Mouse (Mus musculus) lung, embryonic 15.5 days (tissue): ENCODE data around the gene Gnmt. TPM values are rescaled to one million over a fixed set of nuclear protein-coding genes. Genes with fewer than 3 reads are reported as not detected.

Source experiments
- ATAC-seq: fragments of 200-750 bp; cut with Nextera tagmentation; 2 replicates; pipeline ENCODE4 v1.8.0; 2017; ENCODE audit warnings: moderate number of reproducible peaks, borderline replicate concordance; ENCODE audit not compliant: low FRiP score, low TSS enrichment; ENCODE audit errors: extremely low read depth
- H3K27ac ChIP-seq: fragments of 300-500 bp; sonication (generic); 2 replicates; pipeline ENCODE4 v1.5.1; 2015; ENCODE audit warnings: moderate library complexity, mild to moderate bottlenecking, inconsistent platforms
- H3K27me3 ChIP-seq: fragments of 300-500 bp; sonication (generic); 2 replicates; pipeline ENCODE4 v1.6.1; 2015; ENCODE audit warnings: inconsistent platforms
- H3K36me3 ChIP-seq: fragments of 300-500 bp; sonication (generic); 2 replicates; pipeline ENCODE4 v1.6.1; 2015; ENCODE audit warnings: inconsistent platforms
- H3K4me1 ChIP-seq: fragments of 300-500 bp; sonication (generic); 2 replicates; pipeline ENCODE4 v1.6.1; 2015; ENCODE audit warnings: inconsistent platforms
- H3K4me2 ChIP-seq: fragments of 300-500 bp; sonication (generic); 2 replicates; pipeline ENCODE4 v1.6.1; 2015; ENCODE audit warnings: inconsistent platforms, mild to moderate bottlenecking, moderate library complexity
- H3K4me3 ChIP-seq: fragments of 300-500 bp; sonication (generic); 2 replicates; pipeline ENCODE4 v1.5.1; 2015; ENCODE audit warnings: mild to moderate bottlenecking, inconsistent platforms
- H3K9ac ChIP-seq: fragments of 300-500 bp; sonication (generic); 2 replicates; pipeline ENCODE4 v1.6.1; 2015; ENCODE audit warnings: inconsistent platforms
- H3K9me3 ChIP-seq: fragments of 300-500 bp; sonication (generic); 2 replicates; pipeline ENCODE4 v1.6.1; 2016; ENCODE audit warnings: inconsistent platforms
- WGBS: fragments of 180-500 bp; shearing (Covaris S2); methylation state at CpG from one replicate; pipeline ENCODE4 v1.1.7; 2015; 5-methylcytosine and 5-hydroxymethylcytosine counted together
- polyA plus RNA-seq: library from polyadenylated mRNA; unstranded; fragments of >200 nt; fragmentation: Nextera tagmentation; extraction: Ambion mirVana; gene quantifications from 2 replicates; pipeline ENCODE4 v1.2.1, GENCODE M21; 2015

Gnmt gene
- polyA plus RNA-seq, 1 experiment from 2014 or later = 1.3 TPM

GRCm38 (mm10) chr17:46736160-46736559 is 7.2 kb upstream of the Gnmt start:
- Histone ChIP-seq H3K27me3 (no peaks in the 10 kb centered on the region), H3K9ac (no peak overlapping the region), H3K36me3 (peaks cover 9% of the 10 kb centered on the region; the same call in 1 of the 2 replicates), H3K27ac (no peak overlapping the region), H3K4me1 (no peaks in the 10 kb centered on the region), H3K9me3 (no peaks in the 10 kb centered on the region), H3K4me3 (no peak overlapping the region), H3K4me2 (no peak overlapping the region)
- no peak for ATAC-seq
- 60% methylated on average over 9 of the region's 10 CpGs for WGBS

- peaks cover 9% of the 10 kb centered on the region; the same call in 1 of the 2 replicates for H3K36me3 ChIP-seq
- no peak for ATAC-seq
- H3K27me3 ChIP-seq = no peaks in the 10 kb centered on the region
- no peak overlapping the region for H3K27ac ChIP-seq
- no peak overlapping the region for H3K9ac ChIP-seq
- no peak overlapping the region for H3K4me3 ChIP-seq
- no peak overlapping the region for H3K4me2 ChIP-seq
- no peaks in the 10 kb centered on the region for H3K9me3 ChIP-seq
- 85% methylated on average over 7 of the region's 7 CpGs for WGBS
- H3K4me1 ChIP-seq = no peaks in the 10 kb centered on the region
Observed at GRCm38 (mm10) chr17:46735287-46735686, 6.3 kb upstream of the Gnmt start.

- WGBS = 98% methylated on average over 3 of the region's 3 CpGs
- no peak overlapping the region for H3K4me3 ChIP-seq
- peaks cover 9% of the 10 kb centered on the region; the same call in 1 of the 2 replicates for H3K36me3 ChIP-seq
- no peak overlapping the region for H3K27ac ChIP-seq
- 0 out of 2 replicates have a peak, but pooled peaks cover under 1% of the 10 kb centered on the region for H3K4me1 ChIP-seq
- no peaks in the 10 kb centered on the region for H3K9me3 ChIP-seq
- peaks cover 7% of the 10 kb centered on the region for H3K27me3 ChIP-seq
- H3K4me2 ChIP-seq = no peak overlapping the region
- no peak for ATAC-seq
- H3K9ac ChIP-seq = no peak overlapping the region
Observed at GRCm38 (mm10) chr17:46734055-46734454, 5.1 kb upstream of the Gnmt start.

GRCm38 (mm10) chr17:46728496-46728895 is 472 bp downstream of the Gnmt start:
- 40% methylated on average over 11 of the region's 11 CpGs for WGBS
- peaks cover 7% of the 10 kb centered on the region; the same call in 1 of the 2 replicates for H3K4me1 ChIP-seq
- H3K9ac ChIP-seq = peak overlapping the region; percentile 2; the same call in 1 of the 2 replicates
- peak overlapping the region; percentile 56 for H3K4me2 ChIP-seq
- peaks cover 18% of the 10 kb centered on the region for H3K27me3 ChIP-seq
- ATAC-seq = no peak
- H3K9me3 ChIP-seq = no peaks in the 10 kb centered on the region
- H3K27ac ChIP-seq = no peak overlapping the region
- H3K36me3 ChIP-seq = peaks cover 14% of the 10 kb centered on the region; the same call in 1 of the 2 replicates
- H3K4me3 ChIP-seq = peak overlapping the region; percentile 24

- 29% methylated on average over 6 of the region's 6 CpGs for WGBS
- H3K4me1 ChIP-seq = peaks cover 7% of the 10 kb centered on the region; the same call in 1 of the 2 replicates
- H3K4me2 ChIP-seq = no peak overlapping the region
- peaks cover 19% of the 10 kb centered on the region; the same call in 1 of the 2 replicates for H3K36me3 ChIP-seq
- H3K9me3 ChIP-seq = no peaks in the 10 kb centered on the region
- ATAC-seq = no peak
- H3K27ac ChIP-seq = no peak overlapping the region
- no peak overlapping the region for H3K9ac ChIP-seq
- no peak overlapping the region for H3K4me3 ChIP-seq
- peaks cover 18% of the 10 kb centered on the region for H3K27me3 ChIP-seq
Observed at GRCm38 (mm10) chr17:46728021-46728420, 947 bp downstream of the Gnmt start.

GRCm38 (mm10) chr17:46727271-46727670 is 1.7 kb downstream of the Gnmt start:
- Histone ChIP-seq H3K36me3 (peaks cover 21% of the 10 kb centered on the region; the same call in 1 of the 2 replicates), H3K9me3 (no peaks in the 10 kb centered on the region), H3K4me1 (peaks cover 7% of the 10 kb centered on the region; the same call in 1 of the 2 replicates), H3K27ac (no peak overlapping the region), H3K4me2 (no peak overlapping the region), H3K9ac (no peak overlapping the region), H3K4me3 (no peak overlapping the region), H3K27me3 (peaks cover 18% of the 10 kb centered on the region)
- 86% methylated on average over 11 of the region's 11 CpGs for WGBS
- no peak for ATAC-seq

- H3K4me3 ChIP-seq = no peak overlapping the region
- H3K4me1 ChIP-seq = peaks cover 7% of the 10 kb centered on the region; the same call in 1 of the 2 replicates
- H3K9me3 ChIP-seq = no peaks in the 10 kb centered on the region
- H3K4me2 ChIP-seq = no peak overlapping the region
- H3K27me3 ChIP-seq = peaks cover 18% of the 10 kb centered on the region
- WGBS = 88% methylated on average over 26 of the region's 26 CpGs
- no peak for ATAC-seq
- H3K9ac ChIP-seq = no peak overlapping the region
- H3K27ac ChIP-seq = no peak overlapping the region
- H3K36me3 ChIP-seq = peaks cover 28% of the 10 kb centered on the region; the same call in 1 of the 2 replicates
Observed at GRCm38 (mm10) chr17:46725731-46726645, 3.0 kb downstream of the Gnmt start.

GRCm38 (mm10) chr17:46725273-46725672 is 3.7 kb downstream of the Gnmt start:
- 48% methylated on average over 9 of the region's 9 CpGs for WGBS
- Histone ChIP-seq H3K27ac (no peak overlapping the region), H3K27me3 (peaks cover 18% of the 10 kb centered on the region), H3K4me2 (no peak overlapping the region), H3K4me1 (peaks cover 7% of the 10 kb centered on the region; the same call in 1 of the 2 replicates), H3K9ac (no peak overlapping the region), H3K4me3 (no peak overlapping the region), H3K36me3 (peaks cover 28% of the 10 kb centered on the region), H3K9me3 (no peaks in the 10 kb centered on the region)
- no peak for ATAC-seq

- ATAC-seq = no peak
- H3K4me2 ChIP-seq = no peak overlapping the region
- H3K4me1 ChIP-seq = peaks cover 7% of the 10 kb centered on the region; the same call in 1 of the 2 replicates
- no peak overlapping the region for H3K4me3 ChIP-seq
- H3K36me3 ChIP-seq = peaks cover 28% of the 10 kb centered on the region
- WGBS = 67% methylated on average over 19 of the region's 20 CpGs
- H3K9ac ChIP-seq = no peak overlapping the region
- H3K27me3 ChIP-seq = peaks cover 16% of the 10 kb centered on the region
- H3K9me3 ChIP-seq = no peaks in the 10 kb centered on the region
- H3K27ac ChIP-seq = no peak overlapping the region
Observed at GRCm38 (mm10) chr17:46724477-46725084, 4.4 kb downstream of the Gnmt start.

- no peak overlapping the region for H3K4me3 ChIP-seq
- H3K9ac ChIP-seq = no peak overlapping the region
- H3K27me3 ChIP-seq = no peaks in the 10 kb centered on the region
- 80% methylated on average over 7 of the region's 7 CpGs for WGBS
- no peak overlapping the region for H3K27ac ChIP-seq
- peaks cover 38% of the 10 kb centered on the region for H3K36me3 ChIP-seq
- H3K4me2 ChIP-seq = no peak overlapping the region
- no peak for ATAC-seq
- H3K9me3 ChIP-seq = no peaks in the 10 kb centered on the region
- H3K4me1 ChIP-seq = no peaks in the 10 kb centered on the region
Observed at GRCm38 (mm10) chr17:46721077-46721476, 7.9 kb downstream of the Gnmt start.

GRCm38 (mm10) chr17:46714756-46715481 is 14.0 kb downstream of the Gnmt start:
- Histone ChIP-seq H3K4me3 (no peak overlapping the region), H3K4me2 (no peak overlapping the region)
- 89% methylated on average over 11 of the region's 11 CpGs for WGBS

More at GRCm38 (mm10) chr17:46714756-46715481, 14.0 kb downstream of the Gnmt start:
- no peaks in the 10 kb centered on the region for H3K27me3 ChIP-seq
- H3K36me3 ChIP-seq = peaks cover 36% of the 10 kb centered on the region
- no peak overlapping the region for H3K27ac ChIP-seq
- H3K9ac ChIP-seq = no peak overlapping the region
- no peaks in the 10 kb centered on the region for H3K9me3 ChIP-seq
- ATAC-seq = no peak
- H3K4me1 ChIP-seq = peaks cover 14% of the 10 kb centered on the region
